Mouse (Mus musculus) bone marrow, adult 2 months (tissue): Measurements from ENCODE around the gene Selplg.

Source experiments
- CTCF ChIP-seq: fragments of 200-500 bp; IDR thresholded peaks from 2 replicates; pipeline ENCODE4 v1.5.1; 2011; ENCODE audit warnings: low read length, control low read depth; ENCODE audit not compliant: control insufficient read depth, insufficient read depth
- POLR2A ChIP-seq: fragments of 200-500 bp; IDR thresholded peaks from 2 replicates; pipeline ENCODE4 v1.6.1; 2011; ENCODE audit warnings: low read depth, mild to moderate bottlenecking, control low read depth, low read length, borderline replicate concordance; ENCODE audit not compliant: control insufficient read depth

DNA sequence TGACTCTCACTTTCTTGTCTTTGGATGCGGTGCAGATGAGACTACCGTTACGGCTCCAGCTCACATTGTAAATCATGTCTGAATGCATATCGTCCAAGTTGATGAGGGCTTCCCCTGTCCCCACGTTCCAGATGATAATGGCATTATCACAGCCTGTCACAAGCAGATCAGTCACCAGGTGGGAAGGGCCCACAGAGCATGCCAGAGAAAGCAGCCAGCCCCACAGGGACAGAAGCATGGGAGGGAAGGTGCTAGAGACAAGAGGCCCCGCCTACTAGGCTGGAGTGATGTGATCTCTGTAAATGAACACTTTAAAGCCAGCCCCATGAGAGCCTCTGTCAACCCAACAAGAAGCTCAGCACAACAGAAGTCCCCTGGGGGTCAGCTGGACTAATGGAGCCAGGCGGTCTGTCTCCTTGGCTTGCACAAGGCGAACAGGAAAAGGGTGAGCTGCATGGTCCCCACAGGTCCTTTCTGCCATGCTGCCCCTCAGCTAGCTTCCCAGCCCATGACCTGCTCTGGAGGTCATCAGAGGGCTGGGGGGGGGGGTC is 18.3 kb upstream of the Selplg start:
- TF ChIP-seq CTCF (no peak), POLR2A (no peak)
